Mouse (Mus musculus): ENCODE results near the gene Bcl2l14. TPM values are rescaled to one million over a fixed set of nuclear protein-coding genes. Genes with fewer than 3 reads are reported as not detected.

Gene Bcl2l14
- polyA plus RNA-seq, 1 experiment from 2014 or later: 0.24 TPM

- H3K36me3 ChIP-seq (ENCODE audit: control insufficient read depth, insufficient read depth, low read length): no peaks in the 10 kb centered on the region
- no peak overlapping the region for H3K27ac ChIP-seq (ENCODE audit: low read depth, low read length)
- no peak overlapping the region for H3K4me2 ChIP-seq (ENCODE audit: low read depth, low read length, severe bottlenecking)
- no peak overlapping the region for H3K9ac ChIP-seq (ENCODE audit: low read length)
- H3K4me3 ChIP-seq (ENCODE audit: low read depth, low read length): no peak overlapping the region
- DNase-seq (ENCODE audit: low spot score) (no peak), ATAC-seq (replicated peaks; ENCODE audit: low FRiP score) (no peak)
- no peaks in the 10 kb centered on the region for H3K4me1 ChIP-seq (replicated peaks; ENCODE audit: control insufficient read depth, insufficient read depth, low read length)
- H3K27me3 ChIP-seq (ENCODE audit: control insufficient read depth, insufficient read depth, low read length): no peaks in the 10 kb centered on the region
- no peaks in the 10 kb centered on the region for H3K9me3 ChIP-seq (ENCODE audit: control insufficient read depth, low read length)
- 87% methylated on average over 24 of the region's 24 CpGs for WGBS
These were observed 7.6 kb upstream of the Bcl2l14 start for GRCm38 (mm10) chr6:134388424-134389110.

DNA sequence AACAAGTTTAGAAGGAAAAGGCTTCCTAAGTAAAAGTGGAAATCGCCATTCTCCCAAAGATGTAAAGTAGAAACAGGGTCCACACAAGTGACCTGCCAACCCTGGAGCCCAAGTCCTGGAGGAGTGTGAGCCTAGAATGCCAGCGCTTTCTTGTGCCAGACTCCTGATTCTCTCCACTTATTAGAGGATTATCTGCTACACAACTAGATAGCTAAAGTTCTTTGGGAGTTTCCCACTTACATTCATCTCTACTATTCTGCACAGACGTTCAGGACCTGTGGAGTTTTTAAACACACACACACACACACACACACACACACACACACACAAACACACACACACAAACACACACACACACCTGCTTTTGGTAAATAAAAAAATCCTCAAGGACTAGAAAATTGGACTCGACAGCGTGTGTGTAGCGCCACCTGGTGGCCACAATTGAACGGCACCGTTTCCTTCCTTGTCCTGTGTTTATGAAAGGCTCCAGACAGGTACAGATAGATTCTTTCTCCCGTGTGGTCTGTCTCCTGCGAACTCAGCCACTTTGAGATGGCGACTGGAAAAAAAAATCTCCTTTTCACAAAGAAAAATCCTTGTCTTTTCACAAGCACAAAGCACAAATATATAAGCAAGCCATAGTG, 6.7 kb upstream of the Bcl2l14 start:
- H3K9me3 ChIP-seq (ENCODE audit: control insufficient read depth, low read length): no peaks in the 10 kb centered on the region
- H3K4me1 ChIP-seq (replicated peaks; ENCODE audit: control insufficient read depth, insufficient read depth, low read length): no peaks in the 10 kb centered on the region
- H3K4me2 ChIP-seq (ENCODE audit: low read depth, low read length, severe bottlenecking): no peak overlapping the region
- no peak overlapping the region for H3K27ac ChIP-seq (ENCODE audit: low read depth, low read length)
- H3K36me3 ChIP-seq (ENCODE audit: control insufficient read depth, insufficient read depth, low read length): no peaks in the 10 kb centered on the region
- H3K4me3 ChIP-seq (ENCODE audit: low read depth, low read length): no peak overlapping the region
- WGBS: 23% methylated on average over 11 of the region's 11 CpGs
- no peaks in the 10 kb centered on the region for H3K27me3 ChIP-seq (ENCODE audit: control insufficient read depth, insufficient read depth, low read length)
- H3K9ac ChIP-seq (ENCODE audit: low read length): no peak overlapping the region
- peak; percentile 91 for DNase-seq (ENCODE audit: low spot score)
- ATAC-seq (replicated peaks; ENCODE audit: low FRiP score): 0 out of 2 replicates have a peak, but pooled peaks have one; percentile 53

DNA sequence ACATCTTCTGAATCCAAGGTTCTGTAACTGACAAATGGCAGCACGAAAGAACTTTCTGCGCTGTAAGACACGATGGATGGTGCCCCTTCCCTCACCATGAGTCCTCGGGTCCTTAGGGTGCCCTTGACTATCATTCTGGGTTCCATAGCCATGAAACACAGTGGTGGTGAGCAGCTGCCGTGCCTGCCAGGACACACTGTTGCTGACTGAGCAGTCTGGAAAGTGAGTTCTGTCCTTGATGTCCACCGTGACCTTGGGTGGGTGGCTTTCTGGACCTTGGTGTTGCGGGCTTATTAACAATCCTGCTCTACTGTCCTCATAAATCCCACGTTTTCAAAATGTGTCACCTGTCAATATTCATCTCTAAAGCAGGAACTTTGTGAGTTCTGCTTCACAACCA, 6.2 kb upstream of the Bcl2l14 start:
- no peaks in the 10 kb centered on the region for H3K36me3 ChIP-seq (ENCODE audit: control insufficient read depth, insufficient read depth, low read length)
- H3K4me2 ChIP-seq (ENCODE audit: low read depth, low read length, severe bottlenecking): no peak overlapping the region
- no peak overlapping the region for H3K4me3 ChIP-seq (ENCODE audit: low read depth, low read length)
- ATAC-seq (replicated peaks; ENCODE audit: low FRiP score) (no peak), DNase-seq (ENCODE audit: low spot score) (no peak)
- WGBS: 79% methylated on average over 8 of the region's 8 CpGs
- no peak overlapping the region for H3K27ac ChIP-seq (ENCODE audit: low read depth, low read length)
- H3K27me3 ChIP-seq (ENCODE audit: control insufficient read depth, insufficient read depth, low read length): no peaks in the 10 kb centered on the region
- no peaks in the 10 kb centered on the region for H3K4me1 ChIP-seq (replicated peaks; ENCODE audit: control insufficient read depth, insufficient read depth, low read length)
- no peaks in the 10 kb centered on the region for H3K9me3 ChIP-seq (ENCODE audit: control insufficient read depth, low read length)
- no peak overlapping the region for H3K9ac ChIP-seq (ENCODE audit: low read length)

GRCm38 (mm10) chr6:134390837-134391236, 5.3 kb upstream of the Bcl2l14 start:
- Histone ChIP-seq H3K9ac (ENCODE audit: low read length) (no peak overlapping the region), H3K4me2 (ENCODE audit: low read depth, low read length, severe bottlenecking) (no peak overlapping the region), H3K4me1 (replicated peaks; ENCODE audit: control insufficient read depth, insufficient read depth, low read length) (no peaks in the 10 kb centered on the region), H3K27ac (ENCODE audit: low read depth, low read length) (no peak overlapping the region), H3K9me3 (ENCODE audit: control insufficient read depth, low read length) (no peaks in the 10 kb centered on the region), H3K4me3 (ENCODE audit: low read depth, low read length) (no peak overlapping the region), H3K36me3 (ENCODE audit: control insufficient read depth, insufficient read depth, low read length) (no peaks in the 10 kb centered on the region), H3K27me3 (ENCODE audit: control insufficient read depth, insufficient read depth, low read length) (no peaks in the 10 kb centered on the region)
- no peak for DNase-seq (ENCODE audit: low spot score)
- no peak for ATAC-seq (replicated peaks; ENCODE audit: low FRiP score)
- 85% methylated on average over 2 of the region's 2 CpGs for WGBS

- WGBS: 42% methylated on average over 16 of the region's 16 CpGs
- H3K4me3 ChIP-seq (ENCODE audit: low read depth, low read length): no peak overlapping the region
These were observed 7.0 kb downstream of the Bcl2l14 start for GRCm38 (mm10) chr6:134402914-134403683.

GRCm38 (mm10) chr6:134403684-134404070, 7.6 kb downstream of the Bcl2l14 start:
- Histone ChIP-seq H3K27ac (ENCODE audit: low read depth, low read length) (no peak overlapping the region), H3K9me3 (ENCODE audit: control insufficient read depth, low read length) (no peaks in the 10 kb centered on the region), H3K4me2 (ENCODE audit: low read depth, low read length, severe bottlenecking) (no peak overlapping the region), H3K36me3 (ENCODE audit: control insufficient read depth, insufficient read depth, low read length) (no peaks in the 10 kb centered on the region), H3K9ac (ENCODE audit: low read length) (no peak overlapping the region), H3K4me1 (replicated peaks; ENCODE audit: control insufficient read depth, insufficient read depth, low read length) (no peaks in the 10 kb centered on the region), H3K4me3 (ENCODE audit: low read depth, low read length) (no peak overlapping the region), H3K27me3 (ENCODE audit: control insufficient read depth, insufficient read depth, low read length) (no peaks in the 10 kb centered on the region)
- 91% methylated on average over 9 of the region's 9 CpGs for WGBS
- DNase-seq (ENCODE audit: low spot score): peak; percentile 19
- no peak for ATAC-seq (replicated peaks; ENCODE audit: low FRiP score)

More at GRCm38 (mm10) chr6:134402914-134403683, 7.0 kb downstream of the Bcl2l14 start:
- Histone ChIP-seq H3K4me1 (replicated peaks; ENCODE audit: control insufficient read depth, insufficient read depth, low read length) (no peaks in the 10 kb centered on the region), H3K27ac (ENCODE audit: low read depth, low read length) (no peak overlapping the region), H3K9me3 (ENCODE audit: control insufficient read depth, low read length) (no peaks in the 10 kb centered on the region), H3K4me2 (ENCODE audit: low read depth, low read length, severe bottlenecking) (no peak overlapping the region), H3K36me3 (ENCODE audit: control insufficient read depth, insufficient read depth, low read length) (no peaks in the 10 kb centered on the region), H3K27me3 (ENCODE audit: control insufficient read depth, insufficient read depth, low read length) (no peaks in the 10 kb centered on the region), H3K9ac (ENCODE audit: low read length) (0 out of 2 replicates have a peak overlapping the region, but pooled peaks have one; percentile 16)
- ATAC-seq (replicated peaks; ENCODE audit: low FRiP score): no peak
- peak; percentile 86 for DNase-seq (ENCODE audit: low spot score)

GRCm38 (mm10) chr6:134407226-134407625, 11.1 kb downstream of the Bcl2l14 start:
- no peaks in the 10 kb centered on the region for H3K4me1 ChIP-seq (replicated peaks; ENCODE audit: control insufficient read depth, insufficient read depth, low read length)
- peak; percentile 33 for DNase-seq (ENCODE audit: low spot score)
- no peaks in the 10 kb centered on the region for H3K9me3 ChIP-seq (ENCODE audit: control insufficient read depth, low read length)
- WGBS: 65% methylated on average over 5 of the region's 5 CpGs
- no peaks in the 10 kb centered on the region for H3K36me3 ChIP-seq (ENCODE audit: control insufficient read depth, insufficient read depth, low read length)
- H3K27ac ChIP-seq (ENCODE audit: low read depth, low read length): no peak overlapping the region
- no peaks in the 10 kb centered on the region for H3K27me3 ChIP-seq (ENCODE audit: control insufficient read depth, insufficient read depth, low read length)
- no peak overlapping the region for H3K4me3 ChIP-seq (ENCODE audit: low read depth, low read length)
- no peak overlapping the region for H3K9ac ChIP-seq (ENCODE audit: low read length)
- no peak overlapping the region for H3K4me2 ChIP-seq (ENCODE audit: low read depth, low read length, severe bottlenecking)
- ATAC-seq (replicated peaks; ENCODE audit: low FRiP score): no peak

DNA sequence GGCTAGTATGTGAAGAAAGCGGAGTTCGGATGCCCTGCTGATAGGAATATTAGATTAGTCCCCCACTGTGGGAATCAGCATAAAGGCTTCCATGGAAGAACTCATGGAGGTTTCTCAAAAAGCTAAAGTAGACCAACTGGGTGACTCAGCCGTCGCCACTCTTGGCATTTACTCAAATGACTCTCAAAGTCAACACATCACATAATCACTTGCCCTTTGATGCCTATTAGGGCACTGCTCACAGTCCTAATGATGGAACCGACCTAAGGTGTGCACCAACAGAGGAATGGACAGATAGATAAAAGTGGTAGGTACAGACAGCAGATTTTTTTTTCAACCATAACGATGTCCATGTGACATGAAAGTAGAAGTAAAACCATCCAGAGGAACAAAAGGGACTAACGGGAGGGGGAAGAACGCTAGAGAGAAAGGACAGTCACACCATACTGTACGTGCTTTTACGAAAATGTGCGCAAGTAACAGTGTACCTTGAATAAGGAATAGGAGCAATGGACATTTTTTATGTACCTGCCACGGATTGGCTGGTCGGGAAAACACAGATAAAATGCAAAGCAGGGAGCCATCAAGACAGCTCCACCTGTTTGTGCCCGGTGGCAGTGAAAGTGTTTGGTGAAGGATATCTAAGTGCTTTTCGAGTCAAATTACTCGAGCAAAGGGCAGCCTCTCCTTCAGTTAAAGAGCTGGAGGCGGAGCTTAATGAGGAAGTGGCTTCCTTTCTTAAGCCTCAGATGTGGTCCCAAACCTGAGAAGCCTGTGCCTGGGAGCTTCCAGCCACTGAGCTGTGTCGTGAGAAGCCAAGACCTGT, 17.8 kb downstream of the Bcl2l14 start:
- H3K27ac ChIP-seq (ENCODE audit: low read depth, low read length): no peak overlapping the region
- no peak overlapping the region for H3K9ac ChIP-seq (ENCODE audit: low read length)
- DNase-seq (ENCODE audit: low spot score): peak; percentile 41
- 62% methylated on average over 18 of the region's 18 CpGs for WGBS
- no peaks in the 10 kb centered on the region for H3K36me3 ChIP-seq (ENCODE audit: control insufficient read depth, insufficient read depth, low read length)
- no peak overlapping the region for H3K4me3 ChIP-seq (ENCODE audit: low read depth, low read length)
- no peaks in the 10 kb centered on the region for H3K4me1 ChIP-seq (replicated peaks; ENCODE audit: control insufficient read depth, insufficient read depth, low read length)
- ATAC-seq (replicated peaks; ENCODE audit: low FRiP score): no peak
- H3K27me3 ChIP-seq (ENCODE audit: control insufficient read depth, insufficient read depth, low read length): no peaks in the 10 kb centered on the region
- H3K4me2 ChIP-seq (ENCODE audit: low read depth, low read length, severe bottlenecking): no peak overlapping the region
- no peaks in the 10 kb centered on the region for H3K9me3 ChIP-seq (ENCODE audit: control insufficient read depth, low read length)
